In the genomic region with DNA sequence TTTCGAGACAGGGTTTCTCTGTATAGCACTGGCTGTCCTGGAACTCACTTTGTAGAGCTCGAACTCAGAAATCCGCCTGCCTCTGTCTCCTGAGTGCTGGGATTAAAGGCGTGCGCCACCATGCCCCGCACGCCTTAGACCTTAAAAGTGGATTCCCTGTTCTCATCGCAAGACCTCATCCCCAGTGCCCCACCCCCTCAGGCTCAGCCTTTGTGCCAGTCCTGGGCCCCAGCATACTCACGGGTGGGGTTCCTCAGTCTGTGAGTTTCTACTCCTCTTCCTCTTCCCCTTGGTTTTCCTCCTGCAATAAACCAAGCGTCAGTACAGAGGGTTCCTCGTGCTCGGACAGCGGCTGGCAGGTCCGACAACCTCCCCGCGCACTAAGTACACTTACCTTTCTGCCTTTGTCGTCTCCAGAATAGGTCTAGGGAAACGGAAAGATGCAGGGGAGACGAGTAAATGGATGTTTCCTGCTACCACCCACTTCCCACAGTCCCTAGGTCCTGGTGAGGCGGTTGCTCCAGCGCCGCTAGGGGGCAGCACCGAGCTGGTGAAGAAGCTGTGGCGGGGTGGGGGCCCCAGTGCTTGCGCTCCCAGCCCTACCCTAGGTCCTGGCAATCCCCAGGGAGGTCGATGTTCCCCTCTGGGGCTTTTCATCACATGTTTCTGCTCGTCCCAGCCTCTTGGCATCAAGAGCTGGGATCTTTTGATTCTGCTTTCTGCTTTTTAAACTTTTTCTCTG, we compare ENCODE assay signal across 8 mouse cellular contexts. TPM values are rescaled to one million over a fixed set of nuclear protein-coding genes. Genes with fewer than 3 reads are reported as not detected.
DNase-seq lines count a peak whose midpoint lies in the region; ATAC-seq lines count a peak whose summit lies in the region.

No protein-coding gene starts in this region.

- peak overlapping the region; percentile 49 for H3K4me2 ChIP-seq in hindbrain, embryonic 15.5 days

- WGBS in hindbrain, embryonic 15.5 days = 25% methylated on average over 27 of the region's 27 CpGs

- no peaks in the 10 kb centered on the region for H3K9me3 ChIP-seq in hindbrain, embryonic 15.5 days

- 0 out of 2 replicates have a peak overlapping the region, but pooled peaks have one; percentile 47 for H3K27ac ChIP-seq in hindbrain, embryonic 15.5 days (replicated peaks)

- H3K27me3 ChIP-seq in hindbrain, embryonic 15.5 days = no peaks in the 10 kb centered on the region

- peak; percentile 84 for ATAC-seq in hindbrain, embryonic 15.5 days (ENCODE audit: low FRiP score, low read depth)

- peak overlapping the region; percentile 32 for H3K4me3 ChIP-seq in hindbrain, embryonic 15.5 days

- peaks cover 14% of the 10 kb centered on the region; the same call in 1 of the 2 replicates for H3K4me1 ChIP-seq in hindbrain, embryonic 15.5 days (replicated peaks)

- DNase-seq in T-cell, adult 2 months (ENCODE audit: low spot score) = peak; percentile 80
- peak; percentile 87 to 95 for DNase-seq in cerebellum, postnatal 25 days
- DNase-seq in gastrocnemius, adult 18-20 months (ENCODE audit: low spot score) = peak; percentile 88
- peak; percentile 93 to 98 for DNase-seq in layer of hippocampus, postnatal 25 days (ENCODE audit: extremely low spot score in 1 of 2, low spot score in 1 of 2)
- peak; percentile 93 for DNase-seq in lung, postnatal 14 days
- peak; percentile 85 for DNase-seq in retina, postnatal 1 day
- peak; percentile 87 to 88 for DNase-seq in thymus, postnatal 36 days

- peak overlapping the region; percentile 20; the same call in 1 of the 2 replicates for H3K9ac ChIP-seq in hindbrain, embryonic 15.5 days

- H3K36me3 ChIP-seq in hindbrain, embryonic 15.5 days = no peaks in the 10 kb centered on the region

RNA-seq across cellular contexts. Expression of gene Pgf, which starts 8.3 kb away (rescaled TPM):
- 1 to 10 TPM; 1.7 to 1.8 TPM for total RNA-seq in gastrocnemius, adult 18-20 months (2021)
- 8.7 and 8.9 TPM in 2 replicates for polyA plus RNA-seq in hindbrain, embryonic 15.5 days (2015; fragmentation: Nextera tagmentation; extraction: Ambion mirVana)
- 1 to 10 TPM; 5.4 TPM for total RNA-seq in layer of hippocampus, postnatal 25 days (2021)

RNA-seq across cellular contexts. Expression of gene Rps6kl1, which starts 18.2 kb away (rescaled TPM):
- total RNA-seq in gastrocnemius, adult 18-20 months (2021) = under 1 TPM; 0.39 to 1.00 TPM
- polyA plus RNA-seq in hindbrain, embryonic 15.5 days (2015; fragmentation: Nextera tagmentation; extraction: Ambion mirVana) = 32.9 and 35.7 TPM in 2 replicates
- 10 to 100 TPM; 39.9 to 40.7 TPM for total RNA-seq in layer of hippocampus, postnatal 25 days (2021)

RNA-seq across cellular contexts. Expression of gene Eif2b2, which starts 50.0 kb away (rescaled TPM):
- total RNA-seq in gastrocnemius, adult 18-20 months (2021) = 10 to 100 TPM; 56.9 to 72.5 TPM
- 75.1 and 79.6 TPM in 2 replicates for polyA plus RNA-seq in hindbrain, embryonic 15.5 days (2015; fragmentation: Nextera tagmentation; extraction: Ambion mirVana)
- 10 to 100 TPM; 59.7 to 60.0 TPM for total RNA-seq in layer of hippocampus, postnatal 25 days (2021)

RNA-seq across cellular contexts. Expression of gene Dlst, which starts 58.7 kb away (rescaled TPM):
- total RNA-seq in gastrocnemius, adult 18-20 months (2021) = 100 to 1,000 TPM; 263 to 288 TPM
- 113 and 115 TPM in 2 replicates for polyA plus RNA-seq in hindbrain, embryonic 15.5 days (2015; fragmentation: Nextera tagmentation; extraction: Ambion mirVana)
- 100 to 1,000 TPM; 144 to 153 TPM for total RNA-seq in layer of hippocampus, postnatal 25 days (2021)

RNA-seq across cellular contexts. Expression of gene Prox2, which starts 58.7 kb away (rescaled TPM):
- total RNA-seq in gastrocnemius, adult 18-20 months (2021) = 1 to 10 TPM; 1.9 to 3.4 TPM
- 1.6 and 2.1 TPM in 2 replicates for polyA plus RNA-seq in hindbrain, embryonic 15.5 days (2015; fragmentation: Nextera tagmentation; extraction: Ambion mirVana)
- total RNA-seq in layer of hippocampus, postnatal 25 days (2021) = 1 to 10 TPM; 1.5 to 2.2 TPM

Comparison
In these comparisons a context has a peak if more than half of its experiments do, and no peak if none do; other contexts are left out.
1. Peak in every context shown above with its lines: DNase-seq, ATAC-seq, H3K4me3 ChIP-seq and H3K27ac ChIP-seq.
2. RNA of gene Rps6kl1, which starts 18.2 kb away (total RNA-seq): 39.9 to 40.7 TPM in layer of hippocampus, postnatal 25 days; 0.39 to 1.00 TPM in gastrocnemius, adult 18-20 months; every median in the first group is over 10 times any median in the second.